Mouse (Mus musculus) forebrain, embryonic 10.5 days (tissue): ENCODE results near the gene Ing3. TPM values are rescaled to one million over a fixed set of nuclear protein-coding genes. Genes with fewer than 3 reads are reported as not detected.

ENCODE experiments used
- DNase-seq: peaks from one replicate; pipeline ENCODE4 v3.0.0-alpha.2; 2017; ENCODE audit warnings: low spot score; ENCODE audit errors: extremely low spot score
- H3K27ac ChIP-seq: fragments of 300-500 bp; sonication (generic); 2 replicates; pipeline ENCODE4 v1.5.1; 2016; ENCODE audit warnings: mild to moderate bottlenecking
- H3K27me3 ChIP-seq: fragments of 300-500 bp; sonication (generic); 2 replicates; pipeline ENCODE4 v1.6.1; 2016; ENCODE audit warnings: mild to moderate bottlenecking; ENCODE audit not compliant: poor library complexity, severe bottlenecking
- H3K36me3 ChIP-seq: fragments of 300-500 bp; sonication (generic); replicated peaks from 2 replicates; pipeline ENCODE4 v1.6.1; 2016; ENCODE audit warnings: mild to moderate bottlenecking, moderate library complexity
- H3K4me1 ChIP-seq: fragments of 300-500 bp; sonication (generic); 2 replicates; pipeline ENCODE4 v1.6.1; 2016
- H3K4me3 ChIP-seq: fragments of 300-500 bp; sonication (generic); 2 replicates; pipeline ENCODE4 v1.5.1; 2016; ENCODE audit warnings: mild to moderate bottlenecking, moderate library complexity
- H3K9me3 ChIP-seq: fragments of 300-500 bp; sonication (generic); 2 replicates; pipeline ENCODE4 v1.6.1; 2016; ENCODE audit warnings: mild to moderate bottlenecking, moderate library complexity
- WGBS: fragments of 180-500 bp; shearing (Covaris S2); methylation state at CpG from one replicate; pipeline ENCODE4 v1.1.7; 2016; 5-methylcytosine and 5-hydroxymethylcytosine counted together
- polyA plus RNA-seq: library from polyadenylated mRNA; unstranded; fragments of >200 nt; fragmentation: Nextera tagmentation; extraction: Ambion mirVana; gene quantifications from 2 replicates; pipeline ENCODE4 v1.2.1, GENCODE M21; 2016

Ing3 gene
- polyA plus RNA-seq, 1 experiment from 2014 or later: 48.4 TPM

GRCm38 (mm10) chr6:22014291-22014911, 65.0 kb downstream of the Ing3 start:
- H3K36me3 ChIP-seq: no peaks in the 10 kb centered on the region
- H3K4me1 ChIP-seq: peaks cover 12% of the 10 kb centered on the region; the same call in 1 of the 2 replicates
- H3K27ac ChIP-seq: no peak overlapping the region
- no peaks in the 10 kb centered on the region for H3K27me3 ChIP-seq
- DNase-seq: no peak
- WGBS: 94% methylated on average over 6 of the region's 6 CpGs
- H3K4me3 ChIP-seq: no peak overlapping the region
- H3K9me3 ChIP-seq: no peaks in the 10 kb centered on the region

GRCm38 (mm10) chr6:22017631-22018030, 68.3 kb downstream of the Ing3 start:
- no peak for DNase-seq
- 79% methylated on average over 7 of the region's 7 CpGs for WGBS
- H3K36me3 ChIP-seq: no peaks in the 10 kb centered on the region
- H3K27ac ChIP-seq: no peak overlapping the region
- H3K9me3 ChIP-seq: no peaks in the 10 kb centered on the region
- peaks cover 12% of the 10 kb centered on the region for H3K4me1 ChIP-seq
- no peaks in the 10 kb centered on the region for H3K27me3 ChIP-seq
- H3K4me3 ChIP-seq: no peak overlapping the region

GRCm38 (mm10) chr6:22018768-22019445, 69.5 kb downstream of the Ing3 start:
- DNase-seq: no peak

GRCm38 (mm10) chr6:22019637-22020036, 70.3 kb downstream of the Ing3 start:
- Histone ChIP-seq H3K27ac (no peak overlapping the region), H3K4me1 (peaks cover 10% of the 10 kb centered on the region), H3K36me3 (no peaks in the 10 kb centered on the region), H3K4me3 (no peak overlapping the region), H3K27me3 (no peaks in the 10 kb centered on the region), H3K9me3 (no peaks in the 10 kb centered on the region)
- DNase-seq: no peak
- WGBS: 61% methylated on average over 10 of the region's 10 CpGs

More at GRCm38 (mm10) chr6:22018768-22019445, 69.5 kb downstream of the Ing3 start:
- Histone ChIP-seq H3K9me3 (no peaks in the 10 kb centered on the region), H3K4me1 (peaks cover 12% of the 10 kb centered on the region), H3K4me3 (no peak overlapping the region), H3K36me3 (no peaks in the 10 kb centered on the region), H3K27ac (no peak overlapping the region), H3K27me3 (no peaks in the 10 kb centered on the region)
- WGBS: 76% methylated on average over 8 of the region's 8 CpGs

GRCm38 (mm10) chr6:22020696-22021095, 71.3 kb downstream of the Ing3 start:
- peaks cover 16% of the 10 kb centered on the region for H3K4me1 ChIP-seq
- no peak overlapping the region for H3K27ac ChIP-seq
- DNase-seq: no peak
- H3K36me3 ChIP-seq: no peaks in the 10 kb centered on the region
- H3K4me3 ChIP-seq: no peak overlapping the region
- no peaks in the 10 kb centered on the region for H3K27me3 ChIP-seq
- H3K9me3 ChIP-seq: no peaks in the 10 kb centered on the region
- 88% methylated on average over 5 of the region's 5 CpGs for WGBS

- H3K9me3 ChIP-seq: no peaks in the 10 kb centered on the region
- H3K36me3 ChIP-seq: no peaks in the 10 kb centered on the region
- H3K4me3 ChIP-seq: no peak overlapping the region
- WGBS: 91% methylated on average over 3 of the region's 3 CpGs
- H3K4me1 ChIP-seq: peaks cover 22% of the 10 kb centered on the region
- no peak overlapping the region for H3K27ac ChIP-seq
- no peaks in the 10 kb centered on the region for H3K27me3 ChIP-seq
- DNase-seq: no peak
These were observed 71.9 kb downstream of the Ing3 start for GRCm38 (mm10) chr6:22021315-22021714.

GRCm38 (mm10) chr6:22024168-22024567, 74.8 kb downstream of the Ing3 start:
- Histone ChIP-seq H3K36me3 (no peaks in the 10 kb centered on the region), H3K9me3 (no peaks in the 10 kb centered on the region), H3K4me1 (peaks cover 29% of the 10 kb centered on the region), H3K27me3 (no peaks in the 10 kb centered on the region), H3K27ac (no peak overlapping the region), H3K4me3 (no peak overlapping the region)
- no peak for DNase-seq
- 87% methylated on average over 2 of the region's 2 CpGs for WGBS

Other genes starting within 250 kb of the Ing3 start
- 55.1 and 59.9 TPM in 2 replicates for gene Tspan12, start 97.1 kb upstream of the Ing3 start, polyA plus RNA-seq
- gene Cped1, start 36.3 kb downstream of the Ing3 start, polyA plus RNA-seq: 24.3 and 25.5 TPM in 2 replicates